ENCODE assay signal across 14 mouse cellular contexts in genomic region chr1:106188756-106189155, GRCm38 (mm10).
"Had no signal": no experiment of that assay in that cellular context is flagged by ENCODE, and none has a peak within 500 bp of the region (broad histone marks: within the 10 kb centered on the region; RNA-seq: fewer than 3 reads in every experiment).

No protein-coding gene starts in this region.

- H3K9ac ChIP-seq: liver, embryonic 12.5 days; lung, embryonic 15.5 days; neural tube, embryonic 12.5 days had no signal

- H3K27me3 ChIP-seq: liver, embryonic 12.5 days; lung, embryonic 15.5 days; neural tube, embryonic 12.5 days had no signal

- H3K27ac ChIP-seq: left cerebral cortex, adult 2 months; limb, embryonic 10.5 days; liver, embryonic 12.5 days; lung, embryonic 15.5 days; neural tube, embryonic 12.5 days had no signal

- ATAC-seq: liver, embryonic 12.5 days had no signal

- H3K4me1 ChIP-seq: liver, embryonic 12.5 days; lung, embryonic 15.5 days had no signal

- DNase-seq: kidney, postnatal 10 days; kidney, postnatal 4 days; lung, postnatal 14 days; midbrain, embryonic 14.5 days; retina, postnatal 1 day; right cerebral cortex, postnatal 4 days; spleen, adult 18-20 months; thymus, adult 2 months; thymus, postnatal 25 days had no signal

- H3K36me3 ChIP-seq: limb, embryonic 10.5 days; liver, embryonic 12.5 days; lung, embryonic 15.5 days; neural tube, embryonic 12.5 days had no signal

- H3K4me3 ChIP-seq: left cerebral cortex, adult 2 months; limb, embryonic 10.5 days; liver, embryonic 12.5 days; lung, embryonic 15.5 days; neural tube, embryonic 12.5 days had no signal

- H3K9me3 ChIP-seq: limb, embryonic 10.5 days; liver, embryonic 12.5 days; lung, embryonic 15.5 days; neural tube, embryonic 12.5 days had no signal

- H3K4me2 ChIP-seq: liver, embryonic 12.5 days; lung, embryonic 15.5 days; neural tube, embryonic 12.5 days had no signal
